Mouse (Mus musculus): Measurements from ENCODE around the gene Stpg1.

The Stpg1 gene

GRCm38 (mm10) chr4:135549323-135549722 lies 54.7 kb downstream of the Stpg1 start:
- DNase-seq (ENCODE audit: low spot score in 2 of 2), result no peak

- DNase-seq (ENCODE audit: low spot score in 2 of 2), result no peak
These were observed 69.2 kb downstream of the Stpg1 start for GRCm38 (mm10) chr4:135563794-135564193.

GRCm38 (mm10) chr4:135565400-135565799 lies 70.8 kb downstream of the Stpg1 start:
- no peak for DNase-seq (ENCODE audit: low spot score in 2 of 2)

- no peak for DNase-seq (ENCODE audit: low spot score in 2 of 2)
These were observed 72.5 kb downstream of the Stpg1 start for GRCm38 (mm10) chr4:135567042-135567441.

GRCm38 (mm10) chr4:135567484-135567883 lies 72.9 kb downstream of the Stpg1 start:
- no peak for DNase-seq (ENCODE audit: low spot score in 2 of 2)

- DNase-seq (ENCODE audit: low spot score in 2 of 2), result no peak
These were observed 74.6 kb downstream of the Stpg1 start for GRCm38 (mm10) chr4:135569201-135569600.

- no peak for DNase-seq (ENCODE audit: low spot score in 2 of 2)
These were observed 75.8 kb downstream of the Stpg1 start for GRCm38 (mm10) chr4:135570152-135571036.

- DNase-seq (ENCODE audit: low spot score in 2 of 2), result no peak
These were observed 76.5 kb downstream of the Stpg1 start for GRCm38 (mm10) chr4:135571037-135571550.

GRCm38 (mm10) chr4:135572276-135572675 lies 77.7 kb downstream of the Stpg1 start:
- no peak for DNase-seq (ENCODE audit: low spot score in 2 of 2)

- DNase-seq (ENCODE audit: low spot score in 2 of 2), result peak in 1 of 2 experiments; percentile 24
These were observed 78.7 kb downstream of the Stpg1 start, which contains the start of gene Grhl3 for GRCm38 (mm10) chr4:135573251-135573808. Gene Grhl3 (minus strand): TSS chr4:135573630.

GRCm38 (mm10) chr4:135575365-135576140 lies 81.0 kb downstream of the Stpg1 start:
- DNase-seq (ENCODE audit: low spot score in 2 of 2), result no peak

GRCm38 (mm10) chr4:135578490-135578889 lies 83.9 kb downstream of the Stpg1 start:
- DNase-seq (ENCODE audit: low spot score in 2 of 2), result no peak

GRCm38 (mm10) chr4:135579695-135580094 lies 85.1 kb downstream of the Stpg1 start:
- no peak for DNase-seq (ENCODE audit: low spot score in 2 of 2)

GRCm38 (mm10) chr4:135581222-135581910 lies 86.8 kb downstream of the Stpg1 start:
- no peak for DNase-seq (ENCODE audit: low spot score in 2 of 2)

- DNase-seq (ENCODE audit: low spot score in 2 of 2), result no peak
These were observed 90.2 kb downstream of the Stpg1 start for GRCm38 (mm10) chr4:135584838-135585237.

All from frontal cortex, postnatal 10 days (tissue).